Mouse (Mus musculus) forebrain, embryonic 10.5 days (tissue): Measurements from ENCODE around the gene Zfp292. TPM values are rescaled to one million over a fixed set of nuclear protein-coding genes. Genes with fewer than 3 reads are reported as not detected.

ENCODE experiments used
- DNase-seq: peaks from one replicate; pipeline ENCODE4 v3.0.0-alpha.2; 2017; ENCODE audit warnings: low spot score; ENCODE audit errors: extremely low spot score
- H3K27ac ChIP-seq: fragments of 300-500 bp; sonication (generic); 2 replicates; pipeline ENCODE4 v1.5.1; 2016; ENCODE audit warnings: mild to moderate bottlenecking
- H3K27me3 ChIP-seq: fragments of 300-500 bp; sonication (generic); 2 replicates; pipeline ENCODE4 v1.6.1; 2016; ENCODE audit warnings: mild to moderate bottlenecking; ENCODE audit not compliant: poor library complexity, severe bottlenecking
- H3K36me3 ChIP-seq: fragments of 300-500 bp; sonication (generic); replicated peaks from 2 replicates; pipeline ENCODE4 v1.6.1; 2016; ENCODE audit warnings: mild to moderate bottlenecking, moderate library complexity
- H3K4me1 ChIP-seq: fragments of 300-500 bp; sonication (generic); 2 replicates; pipeline ENCODE4 v1.6.1; 2016
- H3K4me3 ChIP-seq: fragments of 300-500 bp; sonication (generic); 2 replicates; pipeline ENCODE4 v1.5.1; 2016; ENCODE audit warnings: mild to moderate bottlenecking, moderate library complexity
- H3K9me3 ChIP-seq: fragments of 300-500 bp; sonication (generic); 2 replicates; pipeline ENCODE4 v1.6.1; 2016; ENCODE audit warnings: mild to moderate bottlenecking, moderate library complexity
- WGBS: fragments of 180-500 bp; shearing (Covaris S2); methylation state at CpG from one replicate; pipeline ENCODE4 v1.1.7; 2016; 5-methylcytosine and 5-hydroxymethylcytosine counted together
- polyA plus RNA-seq: library from polyadenylated mRNA; unstranded; fragments of >200 nt; fragmentation: Nextera tagmentation; extraction: Ambion mirVana; gene quantifications from 2 replicates; pipeline ENCODE4 v1.2.1, GENCODE M21; 2016

Zfp292 gene
- polyA plus RNA-seq, 1 experiment from 2014 or later, result 24.6 TPM

DNA sequence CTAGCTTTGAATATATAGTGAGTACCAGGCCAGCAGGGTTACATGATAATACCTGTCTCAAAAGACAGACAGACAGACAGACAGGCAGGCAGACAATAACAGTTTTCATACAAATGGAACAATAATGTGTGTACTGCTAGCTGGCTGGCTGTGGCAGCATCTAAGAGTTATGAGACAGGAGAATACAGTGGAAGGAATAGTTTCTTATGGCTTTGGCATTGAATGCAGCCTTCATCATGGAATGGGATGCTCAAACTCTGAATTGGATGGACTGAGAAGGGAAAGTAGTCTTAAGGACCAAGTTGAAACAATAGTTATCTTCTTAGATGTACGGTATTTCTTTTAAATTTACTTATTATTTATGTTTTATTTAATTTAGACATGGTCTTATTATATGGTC, 16.6 kb upstream of the Zfp292 start:
- Histone ChIP-seq H3K36me3 (no peaks in the 10 kb centered on the region), H3K4me3 (no peak overlapping the region), H3K4me1 (peaks cover 4% of the 10 kb centered on the region; the same call in 1 of the 2 replicates), H3K9me3 (no peaks in the 10 kb centered on the region), H3K27ac (no peak overlapping the region), H3K27me3 (no peaks in the 10 kb centered on the region)
- no peak for DNase-seq
- 92% methylated on average over 1 of the region's 1 CpGs for WGBS

DNA sequence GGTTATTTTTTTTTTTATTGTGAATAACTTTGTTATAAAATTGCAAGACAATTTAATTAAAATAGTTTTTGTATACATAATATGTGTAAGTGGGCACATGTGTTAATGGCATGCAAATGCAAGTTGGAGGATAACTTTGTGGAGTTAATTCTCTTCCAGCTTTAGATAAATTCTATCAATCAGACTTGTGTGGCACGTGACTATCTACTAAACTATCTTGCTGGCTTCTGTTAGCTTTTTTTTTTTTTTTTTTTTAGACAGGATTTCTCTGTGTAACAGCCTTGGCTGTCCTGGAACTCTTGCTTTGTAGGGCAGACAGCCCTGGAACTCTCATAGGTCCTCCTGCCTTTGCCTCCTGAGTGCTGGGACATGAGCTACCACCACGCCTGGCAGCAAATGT, 15.7 kb upstream of the Zfp292 start:
- 77% methylated on average over 2 of the region's 2 CpGs for WGBS
- DNase-seq, result no peak
- Histone ChIP-seq H3K27me3 (no peaks in the 10 kb centered on the region), H3K4me3 (no peak overlapping the region), H3K4me1 (peaks cover 4% of the 10 kb centered on the region; the same call in 1 of the 2 replicates), H3K36me3 (no peaks in the 10 kb centered on the region), H3K27ac (no peak overlapping the region), H3K9me3 (no peaks in the 10 kb centered on the region)

DNA sequence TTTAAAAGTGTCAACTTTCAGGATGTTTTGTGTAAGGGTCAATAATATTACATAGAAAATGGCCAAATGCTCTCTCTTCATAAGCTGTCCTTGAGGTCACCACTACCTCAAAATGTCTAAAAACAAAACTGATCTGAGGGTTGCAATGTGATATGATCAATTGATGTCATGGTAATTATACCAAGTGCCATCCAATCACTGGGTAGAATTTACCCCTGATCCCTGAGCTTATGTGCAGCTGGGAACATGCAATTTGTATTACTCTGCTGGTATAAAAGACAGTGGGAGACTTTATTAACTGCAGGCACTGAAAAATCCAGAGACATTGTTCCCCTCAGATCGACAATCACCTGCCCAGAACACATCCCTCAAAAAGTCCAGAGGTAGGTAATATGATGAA, 10.7 kb upstream of the Zfp292 start, which contains the start of gene Cga:
Gene Cga (plus strand): TSS at position 301 of the 400 bp plus-strand sequence.
- Histone ChIP-seq H3K27me3 (peaks cover 37% of the 10 kb centered on the region), H3K9me3 (no peaks in the 10 kb centered on the region), H3K4me3 (no peak within 1 kb of the TSS), H3K4me1 (peaks cover 6% of the 10 kb centered on the region), H3K36me3 (no peaks in the 10 kb centered on the region), H3K27ac (no peak within 1 kb of the TSS)
- DNase-seq, result no peak
- 84% methylated on average over 1 of the region's 1 CpGs for WGBS

DNA sequence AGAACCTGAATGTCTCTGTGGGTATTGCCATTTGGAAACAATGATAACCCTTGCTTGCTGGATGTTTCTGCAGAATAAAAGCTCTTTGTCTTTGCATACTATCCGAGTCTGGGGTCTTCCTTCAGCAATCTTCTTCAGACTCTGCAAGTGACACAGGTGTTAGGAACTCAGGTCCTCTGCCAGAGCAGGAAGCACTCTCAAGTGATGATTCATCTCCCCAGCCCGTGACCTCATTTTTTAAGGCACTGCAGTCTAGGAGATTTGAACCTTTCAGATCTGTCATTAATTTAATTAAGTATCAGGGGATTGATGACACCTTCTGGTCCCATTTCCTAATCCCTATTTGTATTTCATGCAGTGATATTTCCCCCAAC, 7.0 kb upstream of the Zfp292 start:
- DNase-seq, result no peak
- Histone ChIP-seq H3K4me3 (no peak overlapping the region), H3K9me3 (no peaks in the 10 kb centered on the region), H3K27ac (no peak overlapping the region), H3K27me3 (peaks cover 46% of the 10 kb centered on the region), H3K4me1 (peaks cover 26% of the 10 kb centered on the region), H3K36me3 (no peaks in the 10 kb centered on the region)
- 8% methylated on average over 2 of the region's 2 CpGs for WGBS

DNA sequence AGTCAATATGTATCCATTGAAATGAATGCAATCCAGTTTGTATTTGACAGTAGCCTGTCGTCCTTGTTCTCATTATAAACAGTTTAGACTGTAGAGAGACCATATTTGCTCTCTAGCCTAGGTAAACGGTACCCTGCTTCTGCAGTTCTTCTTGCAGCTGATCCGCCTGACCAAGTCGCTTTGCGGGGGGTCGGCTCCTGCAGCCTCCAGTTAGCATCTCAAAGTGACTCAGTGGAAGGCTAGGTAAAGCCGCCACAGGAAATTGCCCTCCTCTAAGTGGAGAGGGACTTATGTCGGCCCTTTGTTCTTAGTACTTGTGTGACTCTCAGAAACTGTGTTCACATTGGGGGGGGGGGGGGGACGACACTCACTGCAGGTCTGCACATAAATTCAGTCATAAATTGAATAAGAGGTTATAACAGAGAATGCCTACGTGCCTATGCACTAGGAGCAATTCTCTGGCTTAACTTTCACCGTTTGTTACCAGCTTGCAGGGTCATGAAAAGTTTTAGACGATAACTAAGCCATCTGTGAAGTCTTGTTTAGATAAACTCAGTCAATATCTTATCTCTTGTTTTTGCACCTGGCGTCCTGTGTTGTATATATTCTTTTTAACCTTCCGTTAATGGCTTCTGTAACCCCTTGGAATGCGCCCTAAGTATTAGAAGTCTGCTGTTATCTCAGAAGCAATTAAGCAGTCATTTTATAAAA, 6.5 kb upstream of the Zfp292 start:
- Histone ChIP-seq H3K9me3 (no peaks in the 10 kb centered on the region), H3K27me3 (peaks cover 46% of the 10 kb centered on the region), H3K4me3 (no peak overlapping the region), H3K4me1 (peaks cover 26% of the 10 kb centered on the region), H3K36me3 (no peaks in the 10 kb centered on the region), H3K27ac (no peak overlapping the region)
- 4% methylated on average over 15 of the region's 15 CpGs for WGBS
- DNase-seq, result no peak

DNA sequence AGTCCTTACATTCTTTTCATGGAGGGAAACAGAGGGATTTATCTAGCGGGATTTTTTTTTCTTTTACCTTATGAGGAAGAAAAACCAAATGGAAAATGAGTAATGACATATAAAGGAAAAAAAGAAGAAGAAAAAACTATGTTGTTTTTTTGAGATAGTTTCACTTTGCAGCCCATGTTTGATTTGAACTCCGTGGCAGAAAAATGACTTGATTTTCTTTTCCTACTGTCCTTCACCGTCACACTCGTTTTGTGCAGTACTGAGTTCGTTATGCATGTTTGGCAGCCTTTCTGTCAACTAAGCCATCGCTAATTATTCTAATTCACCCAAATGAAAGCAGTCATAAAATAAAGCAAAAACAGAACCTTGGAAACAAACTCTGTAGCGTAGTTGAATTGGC, 4.5 kb upstream of the Zfp292 start:
- H3K9me3 ChIP-seq, result no peaks in the 10 kb centered on the region
- 16% methylated on average over 7 of the region's 7 CpGs for WGBS
- H3K36me3 ChIP-seq, result no peaks in the 10 kb centered on the region
- H3K27ac ChIP-seq, result peak overlapping the region; percentile 94
- no peak for DNase-seq
- H3K4me3 ChIP-seq, result peak overlapping the region; percentile 76
- H3K4me1 ChIP-seq, result peaks cover 35% of the 10 kb centered on the region
- H3K27me3 ChIP-seq, result peaks cover 46% of the 10 kb centered on the region

DNA sequence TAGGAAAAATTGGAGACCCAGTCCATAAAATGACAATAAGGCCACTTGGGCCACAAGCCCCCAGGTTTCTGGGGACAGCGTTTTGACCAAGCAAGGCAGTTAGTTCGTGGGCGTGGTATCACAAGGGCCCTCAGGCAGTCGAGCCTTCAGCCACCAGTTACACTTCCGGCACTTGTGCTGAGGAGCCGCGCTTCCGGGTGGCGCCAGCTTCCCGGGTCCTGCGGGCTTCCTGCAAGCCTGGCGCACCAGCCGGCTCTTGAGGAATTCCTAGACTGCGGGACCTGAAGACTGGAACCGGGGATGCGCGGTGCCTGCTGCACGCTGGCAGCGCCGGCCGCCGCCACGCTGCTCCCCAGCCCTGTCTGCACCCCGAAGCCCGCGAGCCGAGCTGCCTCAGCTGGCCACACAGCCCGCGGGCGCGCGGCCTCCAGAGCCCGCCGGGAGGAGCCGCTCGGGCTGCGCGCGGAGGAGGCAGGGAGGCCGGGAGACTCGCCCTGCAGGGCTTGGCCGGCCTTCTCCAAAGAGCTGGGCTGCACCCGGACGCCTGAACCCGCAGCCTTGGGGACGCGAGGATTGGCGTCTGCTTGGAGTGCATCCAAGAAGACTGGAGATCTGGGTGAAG, 3.8 kb upstream of the Zfp292 start:
- peak; percentile 86 for DNase-seq
- peaks cover 38% of the 10 kb centered on the region for H3K4me1 ChIP-seq
- peak overlapping the region; percentile 94 for H3K27ac ChIP-seq
- peaks cover 41% of the 10 kb centered on the region for H3K27me3 ChIP-seq
- WGBS, result under 1% methylated on average over 48 of the region's 48 CpGs
- H3K9me3 ChIP-seq, result no peaks in the 10 kb centered on the region
- H3K4me3 ChIP-seq, result peak overlapping the region; percentile 76
- H3K36me3 ChIP-seq, result no peaks in the 10 kb centered on the region

DNA sequence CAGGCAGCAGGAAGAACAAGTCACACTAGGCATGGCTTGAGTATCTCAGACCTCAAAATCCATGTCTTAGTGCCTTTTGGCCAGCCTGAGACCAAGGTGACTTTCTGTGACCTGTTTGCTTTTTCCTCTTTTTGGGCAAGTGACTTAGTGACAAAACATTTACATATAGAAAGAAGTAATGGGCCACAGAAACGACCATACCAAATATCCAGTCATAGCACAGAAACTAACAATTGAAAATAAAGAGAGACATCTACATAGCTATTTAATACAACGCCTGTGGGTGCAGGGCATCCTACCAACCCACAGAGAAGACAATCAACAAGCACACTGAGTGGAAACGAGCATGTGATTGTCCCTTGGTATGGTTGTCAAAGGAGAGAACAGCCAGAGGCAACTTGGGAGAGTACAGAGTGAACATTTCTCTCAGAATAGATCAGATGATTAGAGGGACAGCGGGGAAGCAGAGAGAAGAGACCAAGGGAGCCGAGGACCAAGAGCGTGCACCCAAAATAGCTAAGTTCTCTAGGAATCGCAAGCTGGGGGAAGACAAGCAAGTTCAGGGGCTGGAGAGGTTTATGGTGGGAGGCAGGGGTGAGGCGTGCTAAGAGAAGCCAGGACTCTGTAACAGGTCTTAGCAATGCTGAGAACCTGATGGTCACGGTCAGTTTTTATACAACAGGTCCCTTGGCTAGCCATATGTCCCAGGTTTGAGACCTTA, 3.0 kb upstream of the Zfp292 start:
- Histone ChIP-seq H3K4me1 (peaks cover 46% of the 10 kb centered on the region), H3K9me3 (no peaks in the 10 kb centered on the region), H3K4me3 (peak overlapping the region; percentile 76), H3K27ac (peak overlapping the region; percentile 94), H3K27me3 (peaks cover 32% of the 10 kb centered on the region), H3K36me3 (peaks cover 6% of the 10 kb centered on the region)
- no peak for DNase-seq
- 53% methylated on average over 9 of the region's 9 CpGs for WGBS

DNA sequence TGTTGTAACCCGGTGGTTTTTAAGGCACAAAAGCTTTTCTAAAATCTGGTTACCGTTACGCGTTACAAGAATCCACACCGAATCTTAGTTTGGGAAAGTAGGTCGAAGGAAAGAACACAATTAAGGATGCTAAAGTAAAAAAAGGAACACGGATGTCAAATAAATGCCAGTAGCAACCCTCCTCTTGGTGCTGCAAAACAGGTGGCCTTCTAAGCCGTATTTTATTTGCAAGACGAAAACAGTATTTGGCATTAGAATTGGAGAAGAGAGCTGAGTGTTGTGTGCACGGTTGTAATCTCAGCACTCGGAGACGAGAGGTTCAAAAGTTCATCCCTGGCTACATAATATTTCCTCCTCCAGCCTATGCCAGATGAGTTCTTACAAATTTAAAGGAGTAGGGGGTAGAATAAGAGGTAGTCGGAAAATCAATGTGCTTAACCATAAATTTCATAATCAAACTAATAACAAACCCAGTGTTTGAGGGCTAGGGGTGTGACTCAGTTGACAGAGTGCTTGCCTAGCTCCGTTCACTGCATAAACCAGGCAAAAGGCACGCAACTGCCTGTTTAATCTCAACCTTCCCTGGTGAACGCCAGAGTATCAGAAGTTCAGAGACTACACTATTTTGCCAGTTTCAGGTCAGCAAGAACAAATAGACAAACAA, 738 bp upstream of the Zfp292 start:
- Histone ChIP-seq H3K36me3 (peaks cover 28% of the 10 kb centered on the region), H3K4me3 (peak overlapping the region; percentile 83), H3K27me3 (peaks cover 9% of the 10 kb centered on the region), H3K9me3 (peaks cover 8% of the 10 kb centered on the region; the same call in 1 of the 2 replicates), H3K4me1 (peaks cover 46% of the 10 kb centered on the region), H3K27ac (peak overlapping the region; percentile 100)
- DNase-seq, result no peak
- 49% methylated on average over 16 of the region's 16 CpGs for WGBS

DNA sequence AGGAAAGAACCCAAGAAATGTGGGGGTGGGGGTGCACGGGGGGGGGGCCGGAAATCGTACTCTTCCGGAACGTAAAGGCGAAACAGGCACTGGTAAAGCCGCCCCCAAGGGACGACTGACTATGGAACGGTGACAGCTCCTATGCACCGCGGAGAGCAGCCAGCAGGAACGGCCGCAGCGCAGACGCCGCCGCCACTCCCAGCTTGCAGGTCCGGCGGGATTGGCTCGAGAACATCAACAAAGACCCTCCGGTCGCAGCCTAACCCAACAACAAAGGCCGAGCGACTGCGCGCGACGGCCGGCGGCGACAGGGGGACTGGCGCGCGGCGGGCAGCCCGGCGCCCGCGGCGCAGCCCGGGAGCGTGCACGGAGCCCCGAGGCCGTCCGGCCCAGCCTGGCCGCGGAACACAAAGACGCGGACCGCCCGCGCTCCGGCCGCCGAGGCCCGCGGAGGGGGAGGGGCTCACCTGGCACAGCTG, 430 bp downstream of the Zfp292 start:
- Histone ChIP-seq H3K9me3 (peaks cover 18% of the 10 kb centered on the region; the same call in 1 of the 2 replicates), H3K4me3 (peak overlapping the region; percentile 83), H3K36me3 (peaks cover 40% of the 10 kb centered on the region), H3K4me1 (peaks cover 42% of the 10 kb centered on the region), H3K27me3 (no peaks in the 10 kb centered on the region), H3K27ac (peak overlapping the region; percentile 100)
- WGBS, result under 1% methylated on average over 52 of the region's 58 CpGs
- peak; percentile 74 for DNase-seq

DNA sequence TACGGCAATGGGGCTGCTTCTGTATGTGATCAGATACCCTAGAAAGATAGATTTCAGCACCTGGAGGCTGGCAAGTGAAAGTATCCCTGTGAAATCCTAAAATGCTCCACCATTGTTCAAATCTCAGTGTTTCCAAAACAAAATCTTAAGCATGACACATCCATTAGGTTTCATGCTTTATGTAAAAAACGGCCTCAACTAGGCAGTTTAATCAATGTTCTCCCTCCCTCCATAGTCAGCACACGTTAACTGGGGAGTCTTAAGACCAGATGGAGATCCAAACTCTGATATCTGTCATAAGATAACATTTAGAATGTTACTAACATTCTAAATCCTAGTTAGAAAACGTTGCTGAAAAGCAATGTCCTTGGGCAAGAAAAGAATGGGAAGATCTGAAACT, 909 bp downstream of the Zfp292 start:
- no peak for DNase-seq
- H3K36me3 ChIP-seq, result peaks cover 44% of the 10 kb centered on the region

DNA sequence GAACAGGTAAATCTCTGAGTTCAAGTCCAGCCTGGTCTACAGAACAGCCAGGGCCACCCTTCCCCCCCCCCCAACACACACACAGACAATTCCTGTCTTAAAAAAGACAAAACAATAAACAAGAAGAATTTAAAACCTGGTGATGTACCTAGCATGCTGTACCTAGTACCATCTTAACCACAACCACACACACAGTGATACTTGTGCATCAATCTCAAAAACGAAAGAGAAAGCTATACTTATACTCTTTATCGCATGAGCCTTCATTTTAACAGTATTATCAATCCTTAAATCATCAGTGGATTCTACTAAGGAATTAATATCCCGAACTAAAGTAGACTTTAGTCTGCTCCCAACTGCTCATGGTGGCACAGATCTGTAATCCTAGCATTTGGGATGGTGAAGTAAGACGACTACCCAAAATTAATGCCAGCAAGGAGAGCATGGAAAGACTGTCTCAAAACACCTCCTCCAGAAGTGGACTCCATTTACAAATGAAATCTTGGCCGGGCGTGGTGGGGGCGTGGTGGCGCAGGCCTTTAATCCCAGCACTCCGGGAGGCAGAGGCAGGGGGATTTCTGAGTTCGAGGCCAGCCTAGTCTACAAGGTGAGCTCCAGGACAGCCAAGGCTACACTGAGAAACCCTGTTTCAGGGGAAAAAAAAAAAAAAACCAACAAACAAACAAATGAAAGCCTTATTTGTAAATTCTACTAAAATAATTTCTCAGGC, 1.7 kb downstream of the Zfp292 start:
- peaks cover 28% of the 10 kb centered on the region; the same call in 1 of the 2 replicates for H3K9me3 ChIP-seq
- H3K27me3 ChIP-seq, result no peaks in the 10 kb centered on the region
- peaks cover 32% of the 10 kb centered on the region for H3K4me1 ChIP-seq
- H3K36me3 ChIP-seq, result peaks cover 51% of the 10 kb centered on the region
- DNase-seq, result no peak
- 91% methylated on average over 10 of the region's 10 CpGs for WGBS
- H3K4me3 ChIP-seq, result peak overlapping the region; percentile 83
- no peak overlapping the region for H3K27ac ChIP-seq

More for the DNA sequence above, 909 bp downstream of the Zfp292 start:
- Histone ChIP-seq H3K27ac (peak overlapping the region; percentile 100), H3K4me1 (peaks cover 39% of the 10 kb centered on the region), H3K9me3 (peaks cover 22% of the 10 kb centered on the region; the same call in 1 of the 2 replicates), H3K4me3 (peak overlapping the region; percentile 83), H3K27me3 (no peaks in the 10 kb centered on the region)
- WGBS, result 29% methylated on average over 4 of the region's 4 CpGs
